In genomic region chr11:60374481-60374880, GRCm38 (mm10) we compare ENCODE assay signal across 31 mouse cellular contexts. TPM values are rescaled to one million over a fixed set of nuclear protein-coding genes. Genes with fewer than 3 reads are reported as not detected.
"Had no signal": no experiment of that assay in that cellular context is flagged by ENCODE, and none has a peak within 500 bp of the region (broad histone marks: within the 10 kb centered on the region; RNA-seq: fewer than 3 reads in every experiment).

No protein-coding gene starts in this region.

- ATAC-seq: liver, embryonic 12.5 days; liver, postnatal 0 days; lung, postnatal 0 days; midbrain, embryonic 13.5 days; midbrain, embryonic 15.5 days; midbrain, embryonic 16.5 days had no signal

- H3K9ac ChIP-seq: limb, embryonic 12.5 days; limb, embryonic 15.5 days; liver, embryonic 12.5 days; liver, embryonic 13.5 days; liver, embryonic 14.5 days; liver, embryonic 15.5 days; liver, postnatal 0 days; lung, embryonic 14.5 days; lung, embryonic 15.5 days; midbrain, embryonic 12.5 days; midbrain, embryonic 13.5 days; midbrain, embryonic 15.5 days; neural tube, embryonic 12.5 days had no signal

- H3K9me3 ChIP-seq: limb, embryonic 12.5 days; limb, embryonic 15.5 days; liver, embryonic 12.5 days; liver, embryonic 13.5 days; liver, embryonic 15.5 days; lung, embryonic 15.5 days; megakaryocyte, embryonic 14.5 days; midbrain, embryonic 10.5 days; midbrain, embryonic 12.5 days; midbrain, embryonic 13.5 days; midbrain, embryonic 15.5 days; neural tube, embryonic 12.5 days had no signal

- H3K4me1 ChIP-seq: limb, embryonic 12.5 days; liver, embryonic 12.5 days; liver, embryonic 13.5 days; liver, embryonic 15.5 days; lung, embryonic 15.5 days; midbrain, embryonic 10.5 days; midbrain, embryonic 12.5 days; midbrain, embryonic 13.5 days; midbrain, embryonic 15.5 days; neural tube, embryonic 12.5 days had no signal

- H3K27me3 ChIP-seq: limb, embryonic 12.5 days; limb, embryonic 15.5 days; liver, embryonic 13.5 days; liver, embryonic 15.5 days; lung, embryonic 15.5 days; midbrain, embryonic 12.5 days; midbrain, embryonic 13.5 days; midbrain, embryonic 15.5 days; neural tube, embryonic 12.5 days had no signal

- H3K4me2 ChIP-seq: limb, embryonic 12.5 days; limb, embryonic 15.5 days; liver, embryonic 11.5 days; liver, embryonic 12.5 days; liver, embryonic 13.5 days; liver, embryonic 15.5 days; lung, embryonic 14.5 days; lung, embryonic 15.5 days; midbrain, embryonic 11.5 days; midbrain, embryonic 12.5 days; midbrain, embryonic 13.5 days; midbrain, embryonic 15.5 days; neural tube, embryonic 12.5 days had no signal

- H3K27ac ChIP-seq: limb, embryonic 12.5 days; limb, embryonic 15.5 days; liver, embryonic 12.5 days; liver, embryonic 13.5 days; liver, embryonic 14.5 days; liver, embryonic 15.5 days; lung, embryonic 15.5 days; macrophage; midbrain, embryonic 10.5 days; midbrain, embryonic 12.5 days; midbrain, embryonic 13.5 days; midbrain, embryonic 15.5 days; neural tube, embryonic 12.5 days had no signal

- DNase-seq: left cerebral cortex, postnatal 4 days; liver; liver, embryonic 13.5 days; liver, postnatal 0 days; lung, adult 18-20 months; lung, adult 2 months; lung, embryonic 14.5 days; lung, postnatal 10 days; lung, postnatal 14 days; lung, postnatal 36 days; lung, postnatal 4 days; midbrain, embryonic 14.5 days had no signal

- H3K4me3 ChIP-seq: limb, embryonic 12.5 days; limb, embryonic 15.5 days; liver, embryonic 12.5 days; liver, embryonic 13.5 days; liver, embryonic 15.5 days; lung, embryonic 15.5 days; megakaryocyte, embryonic 14.5 days; midbrain, embryonic 10.5 days; midbrain, embryonic 12.5 days; midbrain, embryonic 13.5 days; midbrain, embryonic 15.5 days; myocyte; neural tube, embryonic 12.5 days had no signal

- H3K36me3 ChIP-seq: limb, embryonic 12.5 days; limb, embryonic 15.5 days; liver, embryonic 12.5 days; liver, embryonic 13.5 days; liver, embryonic 15.5 days; lung, embryonic 15.5 days; midbrain, embryonic 10.5 days; midbrain, embryonic 12.5 days; midbrain, embryonic 13.5 days; midbrain, embryonic 15.5 days; neural tube, embryonic 12.5 days had no signal

RNA-seq across cellular contexts. Expression of gene Drc3, which starts 21.4 kb away (rescaled TPM):
- total RNA-seq: monocyte, adult 5-6 weeks had no signal
- polyA plus RNA-seq: macrophage had no signal
